Mouse (Mus musculus) liver, adult 2 months (tissue): ENCODE results near the gene Gm42906.

Experiments
- CTCF ChIP-seq: fragments of 200-500 bp; IDR thresholded peaks from 2 replicates; pipeline ENCODE4 v1.5.1; 2011; ENCODE audit warnings: low read depth, low read length, control low read depth
- POLR2A ChIP-seq: fragments of 200-500 bp; IDR thresholded peaks from 2 replicates; pipeline ENCODE4 v1.6.1; 2011; ENCODE audit warnings: low read length, control low read depth; ENCODE audit not compliant: insufficient read depth; ENCODE audit errors: extremely low read depth

DNA sequence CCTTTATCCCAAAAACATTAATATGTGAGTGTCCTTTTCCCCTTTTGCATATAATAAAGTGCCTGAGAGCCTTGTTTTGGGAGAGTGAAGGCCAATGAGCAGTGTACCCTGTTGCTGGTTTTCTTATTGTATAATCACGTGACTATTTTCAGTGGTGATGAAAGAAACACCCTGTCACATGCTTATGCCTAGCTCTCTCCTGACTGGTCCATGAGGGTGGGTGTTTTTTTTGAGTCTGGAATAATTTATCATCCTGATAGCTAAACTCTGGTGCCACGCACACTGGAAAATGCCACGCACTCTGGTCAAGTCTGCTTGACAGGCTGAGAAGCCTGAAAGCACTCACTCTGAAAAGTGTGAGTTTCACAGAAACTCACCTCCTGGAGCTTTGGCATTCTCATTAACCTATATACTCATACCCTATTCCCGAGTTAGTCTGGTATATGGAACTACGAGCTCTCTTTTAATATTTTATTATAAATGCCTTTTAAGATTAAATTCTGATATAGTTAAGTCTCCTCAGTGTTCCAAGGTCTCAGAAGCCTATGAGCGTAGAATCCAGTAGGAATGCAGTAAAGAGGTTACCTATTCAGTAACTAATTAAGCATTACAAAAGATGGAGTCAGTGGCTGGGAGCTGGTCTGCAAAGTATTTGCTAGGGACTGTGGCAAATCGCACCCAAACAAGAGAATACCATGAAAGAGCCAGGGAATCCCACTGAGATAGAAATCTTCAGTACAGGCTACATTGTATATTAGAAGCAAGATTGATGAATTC lies 19.7 kb downstream of the Gm42906 start:
- TF ChIP-seq POLR2A, result no peak
- no peak for TF ChIP-seq CTCF
